Comparison of ENCODE assay signal across 28 mouse cellular contexts in the genomic region with DNA sequence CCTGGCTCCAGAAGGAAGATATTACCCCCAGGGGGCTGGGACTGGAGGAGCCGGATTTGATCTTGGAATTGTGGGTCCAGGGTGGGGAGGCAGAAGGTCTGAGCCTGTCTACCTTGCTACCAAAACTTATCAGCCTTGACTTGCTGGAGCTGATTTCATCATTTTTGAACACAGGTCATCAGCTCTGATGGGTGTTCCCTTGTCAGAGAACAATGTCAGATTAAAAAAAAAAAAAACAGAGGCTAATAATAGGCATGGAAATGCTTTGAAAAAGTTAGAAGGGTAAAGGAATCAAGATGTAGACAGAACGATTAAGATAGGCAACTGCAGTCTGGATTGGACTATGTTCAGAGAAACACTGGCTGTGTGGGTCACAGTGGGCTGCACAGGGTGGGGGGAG. TPM values are rescaled to one million over a fixed set of nuclear protein-coding genes. Genes with fewer than 3 reads are reported as not detected.
DNase-seq lines count a peak whose midpoint lies in the region; ATAC-seq and TF ChIP-seq lines count a peak whose summit lies in the region.
"Had no signal": no experiment of that assay in that cellular context is flagged by ENCODE, and none has a peak within 500 bp of the region (broad histone marks: within the 10 kb centered on the region; RNA-seq: fewer than 3 reads in every experiment).

No protein-coding gene starts in this region.

- no peak for TF ChIP-seq EP300 in heart, postnatal 0 days (IDR thresholded peaks at IDR 0.05; ENCODE audit: low read depth)

- no peak overlapping the region for H3K4me3 ChIP-seq in heart, postnatal 0 days (ENCODE audit: low read depth, low read length)
- H3K4me3 ChIP-seq in lung, embryonic 15.5 days = no peak overlapping the region
- no peak overlapping the region for H3K4me3 ChIP-seq in liver, embryonic 13.5 days (replicated peaks)
- no peak overlapping the region for H3K4me3 ChIP-seq in liver, embryonic 16.5 days (ENCODE audit: low read depth, low read length)
- H3K4me3 ChIP-seq: embryonic facial prominence, embryonic 12.5 days; forebrain, embryonic 13.5 days; limb, embryonic 12.5 days; megakaryocyte, embryonic 14.5 days had no signal

- H3K4me1 ChIP-seq in heart, postnatal 0 days (ENCODE audit: control insufficient read depth, insufficient read depth) = 0 out of 2 replicates have a peak, but pooled peaks cover 7% of the 10 kb centered on the region
- peaks cover 42% of the 10 kb centered on the region for H3K4me1 ChIP-seq in lung, embryonic 15.5 days
- peaks cover 14% of the 10 kb centered on the region for H3K4me1 ChIP-seq in liver, embryonic 13.5 days (replicated peaks)
- peaks cover 6% of the 10 kb centered on the region for H3K4me1 ChIP-seq in liver, embryonic 16.5 days (ENCODE audit: control insufficient read depth, low read depth, low read length)
- H3K4me1 ChIP-seq: embryonic facial prominence, embryonic 12.5 days; forebrain, embryonic 13.5 days had no signal

- no peaks in the 10 kb centered on the region for H3K36me3 ChIP-seq in heart, postnatal 0 days (replicated peaks; ENCODE audit: control insufficient read depth, insufficient read depth, low read length)
- no peaks in the 10 kb centered on the region for H3K36me3 ChIP-seq in lung, embryonic 15.5 days
- no peaks in the 10 kb centered on the region for H3K36me3 ChIP-seq in liver, embryonic 13.5 days
- no peaks in the 10 kb centered on the region for H3K36me3 ChIP-seq in liver, embryonic 16.5 days (ENCODE audit: control insufficient read depth, insufficient read depth)
- H3K36me3 ChIP-seq: embryonic facial prominence, embryonic 12.5 days; limb, embryonic 12.5 days had no signal

- H3K4me2 ChIP-seq in heart, postnatal 0 days (ENCODE audit: low read depth, low read length) = no peak overlapping the region
- H3K4me2 ChIP-seq in lung, embryonic 15.5 days = no peak overlapping the region
- H3K4me2 ChIP-seq in liver, embryonic 13.5 days = no peak overlapping the region
- H3K4me2 ChIP-seq in liver, embryonic 16.5 days (ENCODE audit: low read depth, low read length) = no peak overlapping the region
- H3K4me2 ChIP-seq: embryonic facial prominence, embryonic 12.5 days; forebrain, embryonic 13.5 days; limb, embryonic 12.5 days had no signal

- DNase-seq in heart, postnatal 0 days (ENCODE audit: low spot score) = no peak
- no peak for DNase-seq in heart, postnatal 14 days
- DNase-seq in lung, postnatal 25 days (ENCODE audit: low spot score) = no peak
- DNase-seq in liver, embryonic 13.5 days = no peak
- no peak for DNase-seq in urinary bladder, postnatal 4 days (ENCODE audit: low spot score in 2 of 2)
- DNase-seq in retina, postnatal 1 day = no peak
- DNase-seq: adrenal gland, adult 8-10 months; cerebellum, adult 18-20 months; gastrocnemius, postnatal 14 days; heart, adult 11 months; kidney, adult 9 months; layer of hippocampus, postnatal 36 days; lung, postnatal 14 days; right cerebral cortex, adult 18-20 months; thymus, postnatal 14 days had no signal

- H3K9me3 ChIP-seq in heart, postnatal 0 days (replicated peaks; ENCODE audit: control insufficient read depth, low read length) = no peaks in the 10 kb centered on the region
- H3K9me3 ChIP-seq in lung, embryonic 15.5 days = no peaks in the 10 kb centered on the region
- no peaks in the 10 kb centered on the region for H3K9me3 ChIP-seq in liver, embryonic 13.5 days (replicated peaks)
- no peaks in the 10 kb centered on the region for H3K9me3 ChIP-seq in liver, embryonic 16.5 days (replicated peaks; ENCODE audit: control insufficient read depth, low read length)
- H3K9me3 ChIP-seq: embryonic facial prominence, embryonic 12.5 days; forebrain, embryonic 13.5 days; limb, embryonic 12.5 days; megakaryocyte, embryonic 14.5 days had no signal

- no peak for TF ChIP-seq CTCF in heart, postnatal 0 days (IDR thresholded peaks at IDR 0.05; ENCODE audit: low read depth)

- 0 out of 2 replicates have a peak overlapping the region, but pooled peaks have one; percentile 12 for H3K27ac ChIP-seq in heart, postnatal 0 days (ENCODE audit: low read depth)
- peak overlapping the region; percentile 84 for H3K27ac ChIP-seq in lung, embryonic 15.5 days
- H3K27ac ChIP-seq in liver, embryonic 13.5 days = peak overlapping the region; percentile 41; the same call in 1 of the 2 replicates
- peak overlapping the region; percentile 76 for H3K27ac ChIP-seq in liver, embryonic 16.5 days (ENCODE audit: low read length)
- H3K27ac ChIP-seq: embryonic facial prominence, embryonic 12.5 days; forebrain, embryonic 13.5 days; hindbrain, postnatal 0 days; limb, embryonic 12.5 days had no signal

- no peak overlapping the region for H3K9ac ChIP-seq in heart, postnatal 0 days (replicated peaks; ENCODE audit: low read depth, low read length)
- H3K9ac ChIP-seq in lung, embryonic 15.5 days = no peak overlapping the region
- no peak overlapping the region for H3K9ac ChIP-seq in liver, embryonic 13.5 days
- no peak overlapping the region for H3K9ac ChIP-seq in liver, embryonic 16.5 days (ENCODE audit: low read depth, low read length)
- H3K9ac ChIP-seq: embryonic facial prominence, embryonic 12.5 days; forebrain, embryonic 13.5 days; limb, embryonic 12.5 days had no signal

- WGBS in heart, postnatal 0 days = 57% methylated on average over 2 of the region's 2 CpGs
- WGBS in lung, embryonic 15.5 days = 63% methylated on average over 2 of the region's 2 CpGs
- WGBS in liver, embryonic 13.5 days (ENCODE audit: insufficient replicate concordance) = 63% methylated on average over 2 of the region's 2 CpGs
- 51% methylated on average over 2 of the region's 2 CpGs for WGBS in liver, embryonic 16.5 days (ENCODE audit: insufficient replicate concordance)

- intact Hi-C loops in heart, postnatal 14 days (cut with DNase I) = loop anchor here (10.0 kb wide), 1 partner anchor 1247 kb away; the partner anchor contains the start of genes Bbip1 and Shoc2

- no peak for ATAC-seq in heart, postnatal 0 days (ENCODE audit: insufficient read depth, low read depth)
- ATAC-seq in lung, embryonic 15.5 days (ENCODE audit: borderline replicate concordance, extremely low read depth, low FRiP score, low TSS enrichment) = no peak
- no peak for ATAC-seq in liver, embryonic 13.5 days (ENCODE audit: low read depth)
- no peak for ATAC-seq in liver, embryonic 16.5 days (ENCODE audit: low read depth)
- ATAC-seq: forebrain, embryonic 13.5 days; hindbrain, postnatal 0 days had no signal

- no peaks in the 10 kb centered on the region for H3K27me3 ChIP-seq in heart, postnatal 0 days (ENCODE audit: control insufficient read depth, insufficient read depth, low read length)
- no peaks in the 10 kb centered on the region for H3K27me3 ChIP-seq in lung, embryonic 15.5 days
- no peaks in the 10 kb centered on the region for H3K27me3 ChIP-seq in liver, embryonic 13.5 days
- H3K27me3 ChIP-seq in liver, embryonic 16.5 days (ENCODE audit: control insufficient read depth, insufficient read depth, low read depth, low read length) = no peaks in the 10 kb centered on the region
- H3K27me3 ChIP-seq: embryonic facial prominence, embryonic 12.5 days; forebrain, embryonic 13.5 days; limb, embryonic 12.5 days had no signal

RNA-seq across cellular contexts. Expression of gene Tectb, which starts 11.1 kb away (rescaled TPM):
- total RNA-seq in heart, postnatal 0 days (2014; rRNA removed; ENCODE audit: low replicate concordance) = not detected in 2 replicates
- polyA plus RNA-seq in heart, postnatal 0 days (2015; fragmentation: Nextera tagmentation; extraction: Ambion mirVana) = 0.15 and 0.18 TPM in 2 replicates
- under 1 TPM; 0.17 to 0.72 TPM for total RNA-seq in heart, postnatal 14 days (2021)
- polyA plus RNA-seq in lung, embryonic 15.5 days (2015; fragmentation: Nextera tagmentation; extraction: Ambion mirVana) = 0.15 TPM in 1 of 2 replicates, not detected in the other
- not detected in 2 replicates for polyA plus RNA-seq in liver, embryonic 13.5 days (2015; fragmentation: Nextera tagmentation; extraction: Ambion mirVana)
- 0.40 and 0.53 TPM in 2 replicates for polyA plus RNA-seq in liver, embryonic 16.5 days (2015; fragmentation: Nextera tagmentation; extraction: Ambion mirVana)
- total RNA-seq: hematopoietic stem cell, adult 5-6 weeks; layer of hippocampus, postnatal 36 days; MEL; midbrain, postnatal 0 days had no signal
- polyA plus RNA-seq: C2C12; heart, embryonic 14.5 days; limb, embryonic 12.5 days; neural tube, embryonic 14.5 days had no signal

RNA-seq across cellular contexts. Expression of gene Gucy2g, which starts 49.4 kb away (rescaled TPM):
- not detected in 2 replicates for total RNA-seq in heart, postnatal 0 days (2014; rRNA removed; ENCODE audit: low replicate concordance)
- not detected in 2 replicates for polyA plus RNA-seq in heart, postnatal 0 days (2015; fragmentation: Nextera tagmentation; extraction: Ambion mirVana)
- under 1 TPM in 1 of 2 experiments, not detected in 1; 0.17 TPM for total RNA-seq in heart, postnatal 14 days (2021)
- polyA plus RNA-seq in lung, embryonic 15.5 days (2015; fragmentation: Nextera tagmentation; extraction: Ambion mirVana) = 0.05 TPM in 1 of 2 replicates, not detected in the other
- polyA plus RNA-seq in liver, embryonic 13.5 days (2015; fragmentation: Nextera tagmentation; extraction: Ambion mirVana) = not detected in 2 replicates
- 0.02 and 0.05 TPM in 2 replicates for polyA plus RNA-seq in liver, embryonic 16.5 days (2015; fragmentation: Nextera tagmentation; extraction: Ambion mirVana)
- total RNA-seq: adrenal gland, adult 8-10 months; hematopoietic stem cell, adult 5-6 weeks; hindbrain, postnatal 0 days; midbrain, postnatal 0 days had no signal
- polyA plus RNA-seq: embryonic facial prominence, embryonic 12.5 days; forebrain, embryonic 13.5 days; heart, embryonic 14.5 days; limb, embryonic 12.5 days; midbrain, postnatal 0 days had no signal

Comparison
In these comparisons a context has a peak if more than half of its experiments do, and no peak if none do; other contexts are left out.
1. H3K27ac ChIP-seq: peak in every context shown above with its lines; median percentile 84 in lung, embryonic 15.5 days; 76 in liver, embryonic 16.5 days; 41 in liver, embryonic 13.5 days; 12 in heart, postnatal 0 days.